Mouse (Mus musculus): ENCODE data around the gene Cdc42se2. TPM values are rescaled to one million over a fixed set of nuclear protein-coding genes. Genes with fewer than 3 reads are reported as not detected.

Cdc42se2 gene
- polyA plus RNA-seq, 1 experiment from 2014 or later = 144 TPM

GRCm38 (mm10) chr11:54691179-54691578, 96.3 kb downstream of the Cdc42se2 start:
- no peak overlapping the region for H3K4me3 ChIP-seq
- no peak overlapping the region for H3K27ac ChIP-seq (replicated peaks)
- H3K9me3 ChIP-seq = no peaks in the 10 kb centered on the region
- WGBS = 90% methylated on average over 4 of the region's 4 CpGs
- DNase-seq (ENCODE audit: low spot score) = no peak
- peaks cover 71% of the 10 kb centered on the region for H3K36me3 ChIP-seq (replicated peaks)
- H3K4me1 ChIP-seq = peaks cover 14% of the 10 kb centered on the region
- no peaks in the 10 kb centered on the region for H3K27me3 ChIP-seq (replicated peaks; ENCODE audit: low read depth, poor library complexity, severe bottlenecking)

- peaks cover 71% of the 10 kb centered on the region for H3K36me3 ChIP-seq (replicated peaks)
Observed at GRCm38 (mm10) chr11:54690171-54690570, 97.3 kb downstream of the Cdc42se2 start.

GRCm38 (mm10) chr11:54684831-54685230, 102.6 kb downstream of the Cdc42se2 start:
- Histone ChIP-seq H3K9me3 (no peaks in the 10 kb centered on the region), H3K4me3 (no peak overlapping the region), H3K36me3 (replicated peaks) (peaks cover 65% of the 10 kb centered on the region), H3K27ac (replicated peaks) (no peak overlapping the region), H3K27me3 (replicated peaks; ENCODE audit: low read depth, poor library complexity, severe bottlenecking) (no peaks in the 10 kb centered on the region), H3K4me1 (peaks cover 14% of the 10 kb centered on the region)
- 90% methylated on average over 2 of the region's 2 CpGs for WGBS
- DNase-seq (ENCODE audit: low spot score) = no peak

More at GRCm38 (mm10) chr11:54690171-54690570, 97.3 kb downstream of the Cdc42se2 start:
- DNase-seq (ENCODE audit: low spot score) = no peak
- WGBS = 93% methylated on average over 4 of the region's 4 CpGs
- Histone ChIP-seq H3K27me3 (replicated peaks; ENCODE audit: low read depth, poor library complexity, severe bottlenecking) (no peaks in the 10 kb centered on the region), H3K9me3 (no peaks in the 10 kb centered on the region), H3K4me3 (no peak overlapping the region), H3K4me1 (peaks cover 14% of the 10 kb centered on the region), H3K27ac (replicated peaks) (no peak overlapping the region)

- Histone ChIP-seq H3K27me3 (replicated peaks; ENCODE audit: low read depth, poor library complexity, severe bottlenecking) (no peaks in the 10 kb centered on the region), H3K27ac (replicated peaks) (no peak overlapping the region), H3K36me3 (replicated peaks) (peaks cover 68% of the 10 kb centered on the region), H3K9me3 (no peaks in the 10 kb centered on the region), H3K4me3 (no peak overlapping the region), H3K4me1 (no peaks in the 10 kb centered on the region)
- 96% methylated on average over 2 of the region's 2 CpGs for WGBS
- no peak for DNase-seq (ENCODE audit: low spot score)
Observed at GRCm38 (mm10) chr11:54679141-54679540, 108.3 kb downstream of the Cdc42se2 start.

- Histone ChIP-seq H3K4me1 (no peaks in the 10 kb centered on the region), H3K9me3 (no peaks in the 10 kb centered on the region), H3K27ac (replicated peaks) (no peak overlapping the region), H3K36me3 (replicated peaks) (peaks cover 45% of the 10 kb centered on the region), H3K27me3 (replicated peaks; ENCODE audit: low read depth, poor library complexity, severe bottlenecking) (no peaks in the 10 kb centered on the region), H3K4me3 (no peak overlapping the region)
- 96% methylated on average over 2 of the region's 2 CpGs for WGBS
- DNase-seq (ENCODE audit: low spot score) = no peak
Observed at GRCm38 (mm10) chr11:54675792-54676489, 111.5 kb downstream of the Cdc42se2 start.

GRCm38 (mm10) chr11:54673575-54674298, 113.7 kb downstream of the Cdc42se2 start:
- H3K27ac ChIP-seq (replicated peaks) = no peak overlapping the region
- H3K4me3 ChIP-seq = no peak overlapping the region
- no peaks in the 10 kb centered on the region for H3K4me1 ChIP-seq
- DNase-seq (ENCODE audit: low spot score) = no peak
- H3K27me3 ChIP-seq (replicated peaks; ENCODE audit: low read depth, poor library complexity, severe bottlenecking) = no peaks in the 10 kb centered on the region
- peaks cover 36% of the 10 kb centered on the region for H3K36me3 ChIP-seq (replicated peaks)
- no peaks in the 10 kb centered on the region for H3K9me3 ChIP-seq
- WGBS = 82% methylated on average over 8 of the region's 8 CpGs

Other genes starting within 250 kb of the Cdc42se2 start
- gene Lyrm7, start 73.2 kb upstream of the Cdc42se2 start, polyA plus RNA-seq (2016; fragmentation: Nextera tagmentation; extraction: Ambion mirVana) = 6.7 and 6.9 TPM in 2 replicates
- gene Hint1, start 78.7 kb upstream of the Cdc42se2 start, polyA plus RNA-seq (2016; fragmentation: Nextera tagmentation; extraction: Ambion mirVana) = 643 and 644 TPM in 2 replicates
- 72.8 and 90.1 TPM in 2 replicates for gene Gpx3, start 114.8 kb upstream of the Cdc42se2 start, polyA plus RNA-seq (2016; fragmentation: Nextera tagmentation; extraction: Ambion mirVana)
- gene Tnip1, start 175.2 kb upstream of the Cdc42se2 start, polyA plus RNA-seq (2016; fragmentation: Nextera tagmentation; extraction: Ambion mirVana) = 11.7 and 11.9 TPM in 2 replicates
- gene Anxa6, start 245.8 kb upstream of the Cdc42se2 start, polyA plus RNA-seq (2016; fragmentation: Nextera tagmentation; extraction: Ambion mirVana) = 56.5 and 66.7 TPM in 2 replicates

Data from embryonic facial prominence, embryonic 10.5 days (tissue).